In genomic region chr14:121735678-121736077, GRCm38 (mm10) we compare ENCODE assay signal across 11 mouse cellular contexts.
A peak's percentile ranks its signal among the peaks of the same experiment; 100 is the strongest.
DNase-seq lines count a peak whose midpoint lies in the region; ATAC-seq and TF ChIP-seq lines count a peak whose summit lies in the region.
"Had no signal": no experiment of that assay in that cellular context is flagged by ENCODE, and none has a peak within 500 bp of the region (broad histone marks: within the 10 kb centered on the region; RNA-seq: fewer than 3 reads in every experiment).

No protein-coding gene starts in this region.

- DNase-seq in embryonic facial prominence, embryonic 11.5 days (ENCODE audit: low spot score), result peak; percentile 28
- no peak for DNase-seq in embryonic facial prominence, embryonic 10.5 days (ENCODE audit: low spot score)
- DNase-seq in liver, adult 2 months (ENCODE audit: extremely low read depth, low read depth, low spot score), result peak; percentile 9
- no peak for DNase-seq in liver, embryonic 11.5 days (ENCODE audit: low spot score)
- peak; percentile 23 for DNase-seq in CD4-positive helper T cell, adult 2 months (ENCODE audit: low read depth, low spot score)
- DNase-seq in c-Kit-positive CD71-positive TER-119-positive erythroid progenitor cells, embryonic 14.5 days (ENCODE audit: low spot score), result peak; percentile 12
- no peak for DNase-seq in retina, postnatal 1 day
- DNase-seq: cerebellum, adult 9-10 months had no signal

- H3K36me3 ChIP-seq in embryonic facial prominence, embryonic 11.5 days (replicated peaks; ENCODE audit: control insufficient read depth, insufficient read depth, low read depth, low read length), result no peaks in the 10 kb centered on the region
- no peaks in the 10 kb centered on the region for H3K36me3 ChIP-seq in embryonic facial prominence, embryonic 10.5 days (replicated peaks)
- no peaks in the 10 kb centered on the region for H3K36me3 ChIP-seq in liver, adult 2 months (ENCODE audit: control insufficient read depth, insufficient read depth, low read length)
- H3K36me3 ChIP-seq in liver, embryonic 11.5 days (ENCODE audit: control insufficient read depth, insufficient read depth, low read length), result no peaks in the 10 kb centered on the region
- H3K36me3 ChIP-seq: hindbrain, embryonic 15.5 days had no signal

- no peak overlapping the region for H3K4me2 ChIP-seq in embryonic facial prominence, embryonic 11.5 days (ENCODE audit: low read depth, low read length)
- no peak overlapping the region for H3K4me2 ChIP-seq in liver, embryonic 11.5 days

- WGBS in embryonic facial prominence, embryonic 11.5 days, result 56% methylated on average over 7 of the region's 7 CpGs
- WGBS in embryonic facial prominence, embryonic 10.5 days, result 66% methylated on average over 7 of the region's 7 CpGs
- whole genome bisulfite sequencing in liver, adult 2 months, result 66% methylated on average over 7 of the region's 7 CpGs
- 57% methylated on average over 7 of the region's 7 CpGs for WGBS in liver, embryonic 11.5 days

- peak; percentile 53 for TF ChIP-seq CTCF in liver, adult 2 months (IDR thresholded peaks at IDR 0.05; ENCODE audit: low read depth, low read length)

- H3K9ac ChIP-seq in embryonic facial prominence, embryonic 11.5 days (replicated peaks; ENCODE audit: low read length), result no peak overlapping the region
- no peak overlapping the region for H3K9ac ChIP-seq in liver, adult 2 months (ENCODE audit: low read depth, low read length)
- no peak overlapping the region for H3K9ac ChIP-seq in liver, embryonic 11.5 days (ENCODE audit: low read depth, low read length)
- H3K9ac ChIP-seq: hindbrain, embryonic 15.5 days had no signal

- H3K27me3 ChIP-seq in embryonic facial prominence, embryonic 11.5 days (ENCODE audit: control insufficient read depth, insufficient read depth, low read length), result no peaks in the 10 kb centered on the region
- no peaks in the 10 kb centered on the region for H3K27me3 ChIP-seq in embryonic facial prominence, embryonic 10.5 days (replicated peaks; ENCODE audit: low read depth, poor library complexity, severe bottlenecking)
- H3K27me3 ChIP-seq in liver, adult 2 months (ENCODE audit: control insufficient read depth, insufficient read depth, low read length), result no peaks in the 10 kb centered on the region
- no peaks in the 10 kb centered on the region for H3K27me3 ChIP-seq in liver, embryonic 11.5 days (replicated peaks; ENCODE audit: control insufficient read depth, insufficient read depth, low read length)
- H3K27me3 ChIP-seq: hindbrain, embryonic 15.5 days had no signal

- no peak for TF ChIP-seq POLR2A in liver, adult 2 months (IDR thresholded peaks at IDR 0.05; ENCODE audit: extremely low read depth, insufficient read depth, low read length)

- 0 out of 2 replicates have a peak, but pooled peaks cover 7% of the 10 kb centered on the region for H3K79me2 ChIP-seq in liver, adult 2 months (ENCODE audit: control insufficient read depth, insufficient read depth, low read length)

- no peaks in the 10 kb centered on the region for H3K4me1 ChIP-seq in embryonic facial prominence, embryonic 11.5 days (ENCODE audit: control insufficient read depth, insufficient read depth, low read length)
- peaks cover 19% of the 10 kb centered on the region for H3K4me1 ChIP-seq in embryonic facial prominence, embryonic 10.5 days
- no peaks in the 10 kb centered on the region for H3K4me1 ChIP-seq in liver, adult 2 months (ENCODE audit: control insufficient read depth, insufficient read depth, low read length)
- peaks cover 16% of the 10 kb centered on the region for H3K4me1 ChIP-seq in liver, embryonic 11.5 days (replicated peaks; ENCODE audit: control insufficient read depth, insufficient read depth, low read length)

- ATAC-seq in embryonic facial prominence, embryonic 11.5 days (replicated peaks; ENCODE audit: insufficient number of reproducible peaks, low FRiP score, low TSS enrichment, low read depth), result no peak
- ATAC-seq in liver, embryonic 11.5 days (replicated peaks; ENCODE audit: low FRiP score), result no peak
- ATAC-seq in megakaryocyte-erythroid progenitor cell, adult 5-6 weeks (replicated peaks; ENCODE audit: low FRiP score, low TSS enrichment, poor library complexity, severe bottlenecking), result no peak

- no peak overlapping the region for H3K4me3 ChIP-seq in embryonic facial prominence, embryonic 11.5 days (ENCODE audit: low read depth, low read length)
- H3K4me3 ChIP-seq in embryonic facial prominence, embryonic 10.5 days, result no peak overlapping the region
- H3K4me3 ChIP-seq in liver, adult 2 months (ENCODE audit: insufficient read depth, low read depth, low read length), result no peak overlapping the region
- H3K4me3 ChIP-seq in liver, embryonic 11.5 days (ENCODE audit: low read depth, low read length), result no peak overlapping the region
- H3K4me3 ChIP-seq: hindbrain, embryonic 15.5 days; megakaryocyte, embryonic 14.5 days had no signal

- H3K9me3 ChIP-seq in embryonic facial prominence, embryonic 11.5 days (replicated peaks; ENCODE audit: control insufficient read depth, low read length), result no peaks in the 10 kb centered on the region
- no peaks in the 10 kb centered on the region for H3K9me3 ChIP-seq in embryonic facial prominence, embryonic 10.5 days
- H3K9me3 ChIP-seq in liver, embryonic 11.5 days (ENCODE audit: control insufficient read depth, low read length), result no peaks in the 10 kb centered on the region
- H3K9me3 ChIP-seq: hindbrain, embryonic 15.5 days; megakaryocyte, embryonic 14.5 days had no signal

- no peak overlapping the region for H3K27ac ChIP-seq in embryonic facial prominence, embryonic 11.5 days (replicated peaks; ENCODE audit: low read depth, low read length)
- H3K27ac ChIP-seq in embryonic facial prominence, embryonic 10.5 days (replicated peaks), result no peak overlapping the region
- no peak overlapping the region for H3K27ac ChIP-seq in liver, adult 2 months (replicated peaks; ENCODE audit: insufficient read depth, low read depth, low read length)
- no peak overlapping the region for H3K27ac ChIP-seq in liver, embryonic 11.5 days (ENCODE audit: low read depth, low read length)
- H3K27ac ChIP-seq: hindbrain, embryonic 15.5 days had no signal

Comparison
In these comparisons a context has a peak if more than half of its experiments do, and no peak if none do; other contexts are left out.
1. DNase-seq: peak in embryonic facial prominence, embryonic 11.5 days (single experiment), liver, adult 2 months (single experiment), CD4-positive helper T cell, adult 2 months (single experiment) and c-Kit-positive CD71-positive TER-119-positive erythroid progenitor cells, embryonic 14.5 days (single experiment); none in embryonic facial prominence, embryonic 10.5 days (single experiment), liver, embryonic 11.5 days (single experiment) and retina, postnatal 1 day (single experiment).